Mouse (Mus musculus): ENCODE measurements around the gene Tsnax. TPM values are rescaled to one million over a fixed set of nuclear protein-coding genes. Genes with fewer than 3 reads are reported as not detected.

Tsnax gene
- polyA plus RNA-seq, 1 experiment from 2014 or later, result 159 TPM

DNA sequence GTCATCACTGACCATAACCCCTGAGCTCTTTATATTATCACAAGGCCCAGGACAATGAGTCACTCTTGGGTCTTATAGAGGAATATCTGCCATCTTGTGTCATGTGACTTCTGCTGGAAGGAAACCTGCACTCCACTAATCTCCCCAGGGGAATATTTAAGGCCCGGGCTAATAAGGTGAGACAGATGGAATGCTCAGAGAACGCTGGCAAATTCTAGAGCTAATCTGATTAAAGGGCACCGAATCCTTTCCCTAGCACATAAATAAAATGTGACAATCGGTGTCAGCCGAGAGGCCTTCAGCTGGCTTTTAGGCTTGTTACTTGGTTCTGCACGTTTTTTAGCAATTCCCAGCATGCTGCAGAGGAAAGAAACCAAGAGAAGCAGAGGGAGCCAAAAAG, 56.9 kb downstream of the Tsnax start:
- Histone ChIP-seq H3K9me3 (no peaks in the 10 kb centered on the region), H3K4me2 (replicated peaks) (no peak overlapping the region), H3K36me3 (no peaks in the 10 kb centered on the region), H3K27ac (replicated peaks) (no peak overlapping the region), H3K9ac (replicated peaks) (no peak overlapping the region), H3K27me3 (no peaks in the 10 kb centered on the region), H3K4me1 (peaks cover 17% of the 10 kb centered on the region; the same call in 1 of the 2 replicates), H3K4me3 (no peak overlapping the region)
- ATAC-seq (replicated peaks), result no peak
- 54% methylated on average over 6 of the region's 6 CpGs for WGBS

DNA sequence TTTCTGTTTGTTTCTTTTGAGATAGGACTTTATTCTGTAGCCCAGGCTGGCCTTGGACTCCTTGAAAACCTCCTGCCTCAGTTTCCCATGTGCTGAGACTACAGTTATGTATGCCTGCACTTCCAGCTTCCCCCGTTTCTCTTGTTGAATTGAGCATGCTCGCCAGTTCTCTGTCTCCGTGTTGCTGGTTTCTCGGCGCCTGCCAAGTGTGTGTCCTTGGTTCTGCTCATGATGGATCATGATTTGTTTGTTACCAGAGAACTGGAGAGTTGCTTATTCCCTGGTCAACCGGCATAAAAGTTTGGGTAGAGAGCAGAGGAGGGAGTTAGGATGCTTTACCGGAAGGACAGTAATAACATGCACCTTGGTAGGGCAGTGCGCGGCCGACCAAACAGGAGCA, 61.3 kb downstream of the Tsnax start:
- WGBS, result 90% methylated on average over 10 of the region's 10 CpGs
- no peak for ATAC-seq (replicated peaks)
- no peaks in the 10 kb centered on the region for H3K36me3 ChIP-seq

DNA sequence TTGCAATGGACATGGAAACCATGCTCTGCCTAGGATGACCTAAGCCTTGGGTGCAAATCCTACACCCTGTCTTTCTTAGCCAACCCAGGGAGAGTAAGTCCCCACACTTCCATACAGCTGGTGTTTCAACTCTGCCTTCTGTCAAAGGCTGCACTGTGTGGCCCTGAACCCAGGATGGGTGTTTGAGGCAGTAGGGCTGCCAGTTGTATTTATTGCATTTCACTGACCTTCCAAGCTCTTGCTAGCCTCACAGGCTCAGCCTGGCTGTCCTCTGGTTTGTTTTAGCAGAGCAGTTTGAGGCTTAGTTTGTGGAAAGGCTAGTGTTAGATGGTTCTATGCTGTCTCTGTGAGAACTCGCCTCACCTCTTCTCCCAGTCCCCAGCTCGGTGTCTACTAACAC, 61.8 kb downstream of the Tsnax start:
- WGBS, result 86% methylated on average over 2 of the region's 2 CpGs
- H3K4me2 ChIP-seq (replicated peaks), result no peak overlapping the region
- no peak overlapping the region for H3K27ac ChIP-seq (replicated peaks)
- no peak overlapping the region for H3K4me3 ChIP-seq
- no peak overlapping the region for H3K9ac ChIP-seq (replicated peaks)
- no peaks in the 10 kb centered on the region for H3K36me3 ChIP-seq
- no peaks in the 10 kb centered on the region for H3K27me3 ChIP-seq
- H3K4me1 ChIP-seq, result peaks cover 24% of the 10 kb centered on the region
- ATAC-seq (replicated peaks), result no peak
- H3K9me3 ChIP-seq, result no peaks in the 10 kb centered on the region

More for the DNA sequence above, 61.3 kb downstream of the Tsnax start:
- H3K9ac ChIP-seq (replicated peaks), result no peak overlapping the region
- no peak overlapping the region for H3K27ac ChIP-seq (replicated peaks)
- H3K4me2 ChIP-seq (replicated peaks), result no peak overlapping the region
- no peaks in the 10 kb centered on the region for H3K9me3 ChIP-seq
- no peaks in the 10 kb centered on the region for H3K27me3 ChIP-seq
- peaks cover 20% of the 10 kb centered on the region for H3K4me1 ChIP-seq
- H3K4me3 ChIP-seq, result no peak overlapping the region

DNA sequence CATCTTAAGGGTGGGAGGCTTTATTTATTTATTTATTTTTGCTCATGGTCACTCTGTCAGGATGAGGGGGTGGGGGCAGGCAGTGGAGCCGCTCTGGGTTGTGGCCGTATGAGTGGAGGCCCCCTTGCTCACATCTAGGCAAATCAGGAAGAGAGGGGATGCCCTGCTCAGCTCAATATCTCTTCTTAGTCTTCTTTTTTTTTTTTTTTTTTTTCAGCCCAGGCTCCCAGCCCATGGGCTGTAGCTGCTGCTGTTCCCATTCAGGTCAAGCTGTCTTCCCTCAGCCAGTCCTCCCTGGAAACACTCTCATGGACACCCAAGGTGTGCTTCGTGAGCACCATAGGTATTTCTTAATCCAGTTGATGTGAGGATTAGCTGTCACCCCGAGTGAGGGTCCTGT, 62.6 kb downstream of the Tsnax start:
- Histone ChIP-seq H3K4me2 (replicated peaks) (no peak overlapping the region), H3K4me3 (no peak overlapping the region), H3K4me1 (peaks cover 25% of the 10 kb centered on the region), H3K9me3 (no peaks in the 10 kb centered on the region), H3K27ac (replicated peaks) (no peak overlapping the region), H3K27me3 (no peaks in the 10 kb centered on the region), H3K36me3 (no peaks in the 10 kb centered on the region), H3K9ac (replicated peaks) (no peak overlapping the region)
- ATAC-seq (replicated peaks), result no peak
- WGBS, result 67% methylated on average over 4 of the region's 4 CpGs

DNA sequence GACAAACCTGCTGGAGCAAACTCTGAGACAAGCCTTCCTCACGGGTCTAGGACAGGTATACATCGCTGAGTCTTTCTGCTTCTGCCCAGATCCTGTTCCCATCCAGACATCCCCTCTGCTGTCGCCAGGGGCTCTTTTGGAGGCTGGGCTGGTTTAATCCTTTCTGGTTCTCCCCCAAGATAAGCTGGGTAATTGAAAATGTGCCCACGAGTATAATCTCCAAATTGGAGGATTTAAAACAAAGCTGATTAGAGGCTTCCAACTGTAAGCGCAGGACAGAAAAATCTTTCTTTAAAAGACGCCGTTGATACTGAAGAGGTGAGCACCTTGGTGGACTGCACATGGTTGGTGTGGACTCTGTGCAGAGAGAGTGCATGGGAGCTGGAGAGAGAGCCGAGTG, 64.5 kb downstream of the Tsnax start:
- no peaks in the 10 kb centered on the region for H3K36me3 ChIP-seq
- H3K27ac ChIP-seq (replicated peaks), result no peak overlapping the region
- no peak overlapping the region for H3K4me3 ChIP-seq
- peaks cover 41% of the 10 kb centered on the region for H3K4me1 ChIP-seq
- H3K4me2 ChIP-seq (replicated peaks), result no peak overlapping the region
- H3K9me3 ChIP-seq, result no peaks in the 10 kb centered on the region
- 56% methylated on average over 8 of the region's 8 CpGs for WGBS
- ATAC-seq (replicated peaks), result no peak
- H3K9ac ChIP-seq (replicated peaks), result no peak overlapping the region
- no peaks in the 10 kb centered on the region for H3K27me3 ChIP-seq

DNA sequence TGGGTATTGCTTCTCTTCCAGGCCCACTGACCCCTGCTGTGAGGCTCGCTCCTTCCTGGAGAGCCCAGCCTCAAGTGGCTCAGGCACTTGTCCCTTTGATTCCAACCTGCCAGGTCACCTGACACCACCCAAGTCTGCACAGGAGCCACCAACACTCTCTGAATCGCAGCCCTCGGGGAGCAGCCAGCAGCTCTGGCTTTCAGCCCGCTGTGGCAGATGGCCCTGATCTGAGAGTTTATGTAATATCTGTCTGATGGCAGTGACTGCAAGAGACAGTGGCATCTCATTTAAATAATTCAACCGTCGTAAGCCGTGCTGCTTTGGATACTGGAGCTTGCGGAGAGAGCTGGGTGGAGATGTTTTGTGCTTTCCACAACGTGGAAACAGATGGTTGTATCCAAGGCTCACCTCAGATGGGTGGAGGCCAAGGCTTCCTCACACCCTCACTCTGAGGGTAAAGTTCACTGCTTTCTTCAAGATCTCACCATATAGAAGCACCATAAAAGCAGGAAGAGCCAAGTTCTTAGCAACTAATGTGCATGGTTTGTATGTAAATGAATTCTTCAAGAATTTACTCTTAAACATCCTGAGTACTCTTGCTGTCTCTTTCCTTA, 66.1 kb downstream of the Tsnax start:
- no peak overlapping the region for H3K4me2 ChIP-seq (replicated peaks)
- peak overlapping the region; percentile 85 for H3K27ac ChIP-seq (replicated peaks)
- peaks cover 38% of the 10 kb centered on the region for H3K4me1 ChIP-seq
- H3K9ac ChIP-seq (replicated peaks), result no peak overlapping the region
- H3K36me3 ChIP-seq, result no peaks in the 10 kb centered on the region
- no peaks in the 10 kb centered on the region for H3K27me3 ChIP-seq
- ATAC-seq (replicated peaks), result peak; percentile 62; the same call in 1 of the 2 replicates
- no peak overlapping the region for H3K4me3 ChIP-seq
- WGBS, result 32% methylated on average over 9 of the region's 9 CpGs
- H3K9me3 ChIP-seq, result no peaks in the 10 kb centered on the region

DNA sequence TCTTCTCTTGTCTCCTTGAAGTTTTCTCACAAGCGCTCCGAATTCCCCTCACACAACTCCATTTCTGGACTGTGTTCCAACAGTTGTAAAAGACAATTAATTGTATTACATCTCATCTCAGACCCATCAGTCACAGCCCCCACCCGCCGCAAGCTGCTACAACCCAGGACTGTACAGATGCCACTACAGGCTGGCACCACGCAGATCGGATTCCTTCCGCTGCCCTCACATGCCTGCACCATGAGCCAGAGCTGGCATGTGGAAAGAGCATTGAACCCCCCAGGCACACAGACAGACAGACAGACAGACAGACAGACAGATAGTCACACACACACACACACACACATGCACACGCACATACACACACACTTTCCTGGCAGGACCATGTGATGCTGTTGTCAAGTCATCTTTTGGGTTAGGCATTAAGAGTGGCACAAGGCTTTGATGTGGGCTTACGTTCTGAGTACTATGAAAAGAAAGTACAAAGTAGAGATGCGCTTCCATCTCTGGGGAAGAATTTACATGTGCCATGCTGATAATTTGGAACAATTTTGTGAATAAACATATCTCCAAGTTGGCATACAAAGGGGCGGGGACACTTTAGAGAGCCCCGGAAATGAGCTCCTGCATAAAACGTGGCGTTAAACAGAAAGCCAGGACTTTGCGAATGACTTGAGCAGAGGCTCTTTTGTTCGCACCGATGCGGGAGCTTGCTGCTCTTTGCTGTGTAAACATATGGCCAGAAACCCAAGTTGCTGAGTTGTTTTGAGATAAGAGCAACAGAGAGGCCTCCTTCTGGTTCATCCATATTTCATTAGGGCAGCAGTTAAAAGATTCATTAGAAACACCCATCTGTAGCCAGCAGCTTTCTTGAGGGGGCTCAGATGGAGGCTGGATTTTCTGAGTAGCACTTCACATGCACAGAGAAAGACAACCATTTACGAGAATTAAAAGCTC, 67.9 kb downstream of the Tsnax start:
- peaks cover 43% of the 10 kb centered on the region for H3K4me1 ChIP-seq
- 41% methylated on average over 19 of the region's 19 CpGs for WGBS
- no peaks in the 10 kb centered on the region for H3K27me3 ChIP-seq
- peak; percentile 59 for ATAC-seq (replicated peaks)
- H3K9me3 ChIP-seq, result no peaks in the 10 kb centered on the region
- no peaks in the 10 kb centered on the region for H3K36me3 ChIP-seq
- peak overlapping the region; percentile 85 for H3K27ac ChIP-seq (replicated peaks)
- H3K9ac ChIP-seq (replicated peaks), result no peak overlapping the region
- H3K4me2 ChIP-seq (replicated peaks), result no peak overlapping the region
- H3K4me3 ChIP-seq, result no peak overlapping the region

DNA sequence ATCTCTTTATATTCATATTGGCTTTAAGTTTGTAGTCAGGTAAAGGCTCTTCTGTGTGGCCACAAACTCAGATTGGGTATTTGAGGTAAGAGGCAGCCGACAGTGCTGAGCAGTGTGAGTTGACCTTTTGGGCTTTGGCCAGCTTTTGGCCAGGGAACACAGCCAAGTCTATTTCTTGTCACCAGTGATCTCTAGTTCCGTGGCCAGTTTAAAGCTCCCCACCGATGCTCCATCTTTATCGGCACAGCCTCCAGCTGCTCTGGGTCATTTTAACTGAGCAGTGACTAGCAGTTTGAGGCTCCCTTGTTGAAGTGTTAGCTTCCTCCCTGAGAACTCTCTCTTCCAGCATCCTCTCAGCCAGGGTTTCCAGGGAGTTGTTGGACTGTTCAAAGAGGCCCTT, 70.9 kb downstream of the Tsnax start:
- no peak overlapping the region for H3K4me3 ChIP-seq
- 70% methylated on average over 4 of the region's 4 CpGs for WGBS
- H3K27ac ChIP-seq (replicated peaks), result peak overlapping the region; percentile 40; the same call in 1 of the 2 replicates
- H3K9me3 ChIP-seq, result no peaks in the 10 kb centered on the region
- H3K27me3 ChIP-seq, result no peaks in the 10 kb centered on the region
- H3K9ac ChIP-seq (replicated peaks), result no peak overlapping the region
- no peak overlapping the region for H3K4me2 ChIP-seq (replicated peaks)
- no peaks in the 10 kb centered on the region for H3K36me3 ChIP-seq
- H3K4me1 ChIP-seq, result peaks cover 36% of the 10 kb centered on the region
- ATAC-seq (replicated peaks), result no peak

Small RNA genes within 50 kb of the gene (microRNA-seq; reads per million reads assigned to microRNA genes)
- gene Gm22197, result not detected

Other genes with a start within 250 kb of the Tsnax start
- gene Trim67, start 219.9 kb upstream of the Tsnax start, polyA plus RNA-seq (2015; fragmentation: Nextera tagmentation; extraction: Ambion mirVana), result 23.9 and 26.0 TPM in 2 replicates
- gene Gnpat, start 150.0 kb upstream of the Tsnax start, polyA plus RNA-seq (2015; fragmentation: Nextera tagmentation; extraction: Ambion mirVana), result 89.5 and 93.0 TPM in 2 replicates
- gene 2810004N23Rik, start 149.9 kb upstream of the Tsnax start, polyA plus RNA-seq (2015; fragmentation: Nextera tagmentation; extraction: Ambion mirVana), result 34.0 and 40.5 TPM in 2 replicates
- 14.4 and 15.5 TPM in 2 replicates for gene Exoc8, start 115.3 kb upstream of the Tsnax start, polyA plus RNA-seq (2015; fragmentation: Nextera tagmentation; extraction: Ambion mirVana)
- gene Sprtn, start 115.1 kb upstream of the Tsnax start, polyA plus RNA-seq (2015; fragmentation: Nextera tagmentation; extraction: Ambion mirVana), result 11.9 and 12.0 TPM in 2 replicates
- 20.0 and 20.9 TPM in 2 replicates for gene Egln1, start 63.7 kb upstream of the Tsnax start, polyA plus RNA-seq (2015; fragmentation: Nextera tagmentation; extraction: Ambion mirVana)
- 1.2 TPM in 2 replicates for gene Disc1, start 41.2 kb downstream of the Tsnax start, polyA plus RNA-seq (2015; fragmentation: Nextera tagmentation; extraction: Ambion mirVana)